ENCODE assay signal across 10 mouse cellular contexts in the genomic region with DNA sequence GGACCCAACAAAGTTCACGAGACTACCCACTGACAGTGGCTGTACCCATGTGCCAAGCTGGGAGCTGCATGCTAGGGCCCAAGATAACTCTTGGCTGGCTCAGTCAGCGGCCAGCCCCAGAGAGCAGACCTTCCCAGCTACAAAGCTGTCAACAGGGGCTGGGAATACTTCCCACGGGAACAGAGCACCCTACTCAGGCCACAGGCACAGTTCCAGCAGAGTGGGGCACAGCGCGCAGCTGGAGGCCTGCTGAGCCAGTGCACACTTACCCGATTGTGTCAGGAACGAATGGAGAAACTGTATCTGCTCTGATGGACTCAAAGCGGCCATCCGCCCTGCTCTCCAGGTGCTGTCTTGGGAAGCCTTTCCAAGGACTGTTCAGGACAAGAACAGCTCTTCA.
DNase-seq lines count a peak whose midpoint lies in the region; ATAC-seq and TF ChIP-seq lines count a peak whose summit lies in the region.
"Had no signal": no experiment of that assay in that cellular context is flagged by ENCODE, and none has a peak within 500 bp of the region (broad histone marks: within the 10 kb centered on the region; RNA-seq: fewer than 3 reads in every experiment).

No protein-coding gene starts in this region.

- ATAC-seq in forebrain, embryonic 16.5 days = peak; percentile 64; the same call in 1 of the 2 replicates
- no peak for ATAC-seq in forebrain, embryonic 14.5 days
- peak; percentile 82 for ATAC-seq in frontal cortex, adult (ENCODE audit: low TSS enrichment)

- no peak for DNase-seq in forebrain, embryonic 14.5 days (ENCODE audit: low spot score)
- peak; percentile 14 for DNase-seq in heart, postnatal 25 days (ENCODE audit: low spot score)
- peak; percentile 58 to 70 for DNase-seq in left cerebral cortex, postnatal 14 days (ENCODE audit: low spot score in 2 of 2)
- DNase-seq in thymus, adult 2 months = no peak
- DNase-seq in kidney, postnatal 10 days = no peak
- no peak for DNase-seq in urinary bladder, adult 2 months (ENCODE audit: low spot score)
- DNase-seq: adrenal gland, postnatal 10 days; lung, adult 18-20 months had no signal

- TF ChIP-seq POLR2A in thymus, adult 2 months (IDR thresholded peaks at IDR 0.05; ENCODE audit: control insufficient read depth, extremely low read depth, insufficient read depth, low read length, poor library complexity) = no peak

- H3K27me3 ChIP-seq in forebrain, embryonic 16.5 days (replicated peaks; ENCODE audit: control insufficient read depth, insufficient read depth, low read length) = no peaks in the 10 kb centered on the region
- no peaks in the 10 kb centered on the region for H3K27me3 ChIP-seq in forebrain, embryonic 14.5 days (replicated peaks; ENCODE audit: control insufficient read depth, insufficient read depth, low read length)
- H3K27me3 ChIP-seq in thymus, adult 2 months (ENCODE audit: control insufficient read depth, insufficient read depth, low read length) = no peaks in the 10 kb centered on the region

- no peak for TF ChIP-seq CTCF in thymus, adult 2 months (IDR thresholded peaks at IDR 0.05; ENCODE audit: borderline replicate concordance, control insufficient read depth, extremely low read depth, insufficient read depth, low read length, poor library complexity)

- H3K4me2 ChIP-seq in forebrain, embryonic 16.5 days (ENCODE audit: low read length) = no peak overlapping the region
- H3K4me2 ChIP-seq in forebrain, embryonic 14.5 days (ENCODE audit: low read length) = no peak overlapping the region

- no peak overlapping the region for H3K27ac ChIP-seq in forebrain, embryonic 16.5 days (ENCODE audit: low read length)
- no peak overlapping the region for H3K27ac ChIP-seq in forebrain, embryonic 14.5 days (ENCODE audit: low read depth, low read length)
- no peak overlapping the region for H3K27ac ChIP-seq in thymus, adult 2 months (ENCODE audit: control insufficient read depth, insufficient read depth, low read length)

- 86% methylated on average over 9 of the region's 9 CpGs for WGBS in forebrain, embryonic 16.5 days
- 90% methylated on average over 9 of the region's 9 CpGs for WGBS in forebrain, embryonic 14.5 days
- 93% methylated on average over 9 of the region's 9 CpGs for WGBS in thymus, adult 2 months

- intact Hi-C loops in heart, postnatal 25 days (cut with DNase I) = no loop called here
- intact Hi-C loops in left cerebral cortex, postnatal 14 days (cut with DNase I) = no loop called here

- no peaks in the 10 kb centered on the region for H3K9me3 ChIP-seq in forebrain, embryonic 16.5 days (ENCODE audit: control insufficient read depth, low read length)
- H3K9me3 ChIP-seq in forebrain, embryonic 14.5 days (replicated peaks; ENCODE audit: control insufficient read depth, low read length) = no peaks in the 10 kb centered on the region

- no peaks in the 10 kb centered on the region for H3K36me3 ChIP-seq in forebrain, embryonic 16.5 days (ENCODE audit: control insufficient read depth, insufficient read depth)
- no peaks in the 10 kb centered on the region for H3K36me3 ChIP-seq in forebrain, embryonic 14.5 days (ENCODE audit: control insufficient read depth, insufficient read depth, low read length)
- H3K36me3 ChIP-seq in thymus, adult 2 months (ENCODE audit: control insufficient read depth, insufficient read depth, low read length) = no peaks in the 10 kb centered on the region

- H3K4me3 ChIP-seq in forebrain, embryonic 16.5 days (replicated peaks; ENCODE audit: low read length) = no peak overlapping the region
- H3K4me3 ChIP-seq in forebrain, embryonic 14.5 days (ENCODE audit: low read depth, low read length) = no peak overlapping the region
- no peak overlapping the region for H3K4me3 ChIP-seq in thymus, adult 2 months (ENCODE audit: control insufficient read depth, insufficient read depth, low read length)

- no peak overlapping the region for H3K9ac ChIP-seq in forebrain, embryonic 16.5 days (replicated peaks; ENCODE audit: low read depth, low read length)
- no peak overlapping the region for H3K9ac ChIP-seq in forebrain, embryonic 14.5 days (ENCODE audit: low read length)

- H3K4me1 ChIP-seq in forebrain, embryonic 16.5 days (replicated peaks; ENCODE audit: control insufficient read depth, insufficient read depth, low read length) = no peaks in the 10 kb centered on the region
- H3K4me1 ChIP-seq in forebrain, embryonic 14.5 days (ENCODE audit: control insufficient read depth, insufficient read depth, low read length) = no peaks in the 10 kb centered on the region
- no peaks in the 10 kb centered on the region for H3K4me1 ChIP-seq in thymus, adult 2 months (replicated peaks; ENCODE audit: control insufficient read depth, insufficient read depth, low read length)

Comparison
In these comparisons a context has a peak if more than half of its experiments do, and no peak if none do; other contexts are left out.
1. DNase-seq: peak in heart, postnatal 25 days (single experiment) and left cerebral cortex, postnatal 14 days (2 of 2); none in forebrain, embryonic 14.5 days (single experiment), thymus, adult 2 months (single experiment), kidney, postnatal 10 days (single experiment) and urinary bladder, adult 2 months (single experiment).